Mouse (Mus musculus) cerebellum, adult 9-11 months (tissue): ENCODE results near the gene Agr2.

Source experiments
- DNase-seq: peaks from one replicate; pipeline ENCODE4 v3.0.0; 2022

The Agr2 gene

GRCm38 (mm10) chr12:35992711-35993110 is at the start of gene Agr2:
TSS of gene Agr2 (plus strand) at chr12:35992907.
- DNase-seq = no peak

GRCm38 (mm10) chr12:35951757-35952156 is 41.0 kb upstream of the Agr2 start:
- DNase-seq = no peak

GRCm38 (mm10) chr12:35957235-35957634 is 35.5 kb upstream of the Agr2 start:
- no peak for DNase-seq

- DNase-seq = no peak
These were observed 26.5 kb upstream of the Agr2 start for GRCm38 (mm10) chr12:35966098-35966767.

- DNase-seq = no peak
These were observed 26.0 kb upstream of the Agr2 start for GRCm38 (mm10) chr12:35966768-35967141.

GRCm38 (mm10) chr12:35975898-35976297 is 16.8 kb upstream of the Agr2 start:
- no peak for DNase-seq

- DNase-seq = no peak
These were observed 15.0 kb upstream of the Agr2 start for GRCm38 (mm10) chr12:35977633-35978246.

- DNase-seq = no peak
These were observed 13.1 kb upstream of the Agr2 start for GRCm38 (mm10) chr12:35979625-35980024.

GRCm38 (mm10) chr12:35981732-35982360 is 10.9 kb upstream of the Agr2 start:
- no peak for DNase-seq

- no peak for DNase-seq
These were observed 9.2 kb upstream of the Agr2 start for GRCm38 (mm10) chr12:35983472-35983871.

- DNase-seq = no peak
These were observed 8.0 kb upstream of the Agr2 start for GRCm38 (mm10) chr12:35984743-35985142.

- no peak for DNase-seq
These were observed 876 bp downstream of the Agr2 start for GRCm38 (mm10) chr12:35993583-35993982.

GRCm38 (mm10) chr12:35994098-35994497 is 1.4 kb downstream of the Agr2 start:
- no peak for DNase-seq

- peak; percentile 10 for DNase-seq
These were observed 3.1 kb downstream of the Agr2 start for GRCm38 (mm10) chr12:35995799-35996198.

GRCm38 (mm10) chr12:36004714-36005113 is 12.0 kb downstream of the Agr2 start:
- DNase-seq = no peak

GRCm38 (mm10) chr12:36007581-36007980 is 14.9 kb downstream of the Agr2 start:
- DNase-seq = no peak

- DNase-seq = no peak
These were observed 15.8 kb downstream of the Agr2 start for GRCm38 (mm10) chr12:36008364-36009047.

- DNase-seq = no peak
These were observed 20.7 kb downstream of the Agr2 start for GRCm38 (mm10) chr12:36013216-36013910.

GRCm38 (mm10) chr12:36017791-36018190 is 25.1 kb downstream of the Agr2 start:
- no peak for DNase-seq

- no peak for DNase-seq
These were observed 26.9 kb downstream of the Agr2 start for GRCm38 (mm10) chr12:36019572-36019971.

- no peak for DNase-seq
These were observed 27.4 kb downstream of the Agr2 start for GRCm38 (mm10) chr12:36020081-36020480.

GRCm38 (mm10) chr12:36020710-36021109 is 28.0 kb downstream of the Agr2 start:
- no peak for DNase-seq

- DNase-seq = no peak
These were observed 33.4 kb downstream of the Agr2 start for GRCm38 (mm10) chr12:36026126-36026525.
